Mouse (Mus musculus) gastrocnemius, postnatal 25 days (tissue): Measurements from ENCODE around the gene Wipf2. TPM values are rescaled to one million over a fixed set of nuclear protein-coding genes. Genes with fewer than 3 reads are reported as not detected.
"Not testable (repeated sequence)": the region's sequence is repeated elsewhere in the genome, so short reads cannot be mapped to it uniquely, and the experiment has no call there.

Experiments used
- DNase-seq: peaks from one replicate; pipeline ENCODE4 v3.0.0; 2022
- long read RNA-seq, 2 experiments: library from polyadenylated mRNA; stranded (forward); transcript quantifications; one replicate each; pipeline ENCODE4 v2.0.0; 2021
- total RNA-seq, 2 experiments: library from RNA; stranded (reverse); gene quantifications; 1 replicate in 1 of 2; 2 replicates in 1 of 2; pipeline ENCODE4 v1.2.3; 2021

The Wipf2 gene
- 1 to 10 TPM; 4.1 to 4.9 TPM for total RNA-seq
- long read RNA-seq, experiment 1, partial matches to known transcripts, result 0 of 1 reads
- long read RNA-seq, experiment 1, other reads (novel, unspliced or antisense), result 1 of 1 reads
- long read RNA-seq, experiment 2, result 0 reads

- DNase-seq, result peak; percentile 92
Observed at GRCm38 (mm10) chr11:98863028-98863750, at the start of gene Wipf2. TSS of gene Wipf2 (plus strand) at chr11:98863638.

GRCm38 (mm10) chr11:98816706-98817239, 46.7 kb upstream of the Wipf2 start:
- no peak for DNase-seq

- DNase-seq, result no peak
Observed at GRCm38 (mm10) chr11:98820968-98821367, 42.5 kb upstream of the Wipf2 start.

GRCm38 (mm10) chr11:98826071-98826470, 37.4 kb upstream of the Wipf2 start:
- DNase-seq, result not testable (repeated sequence)

GRCm38 (mm10) chr11:98827877-98828276, 35.6 kb upstream of the Wipf2 start:
- DNase-seq, result no peak

- DNase-seq, result no peak
Observed at GRCm38 (mm10) chr11:98829091-98829775, 34.2 kb upstream of the Wipf2 start.

- DNase-seq, result no peak
Observed at GRCm38 (mm10) chr11:98829875-98830274, 33.6 kb upstream of the Wipf2 start.

GRCm38 (mm10) chr11:98835296-98835695, 28.1 kb upstream of the Wipf2 start:
- no peak for DNase-seq

- DNase-seq, result no peak
Observed at GRCm38 (mm10) chr11:98835725-98836124, 27.7 kb upstream of the Wipf2 start.

- no peak for DNase-seq
Observed at GRCm38 (mm10) chr11:98836128-98836527, 27.3 kb upstream of the Wipf2 start.

- DNase-seq, result peak; percentile 79
Observed at GRCm38 (mm10) chr11:98836651-98837141, 26.7 kb upstream of the Wipf2 start, which contains the start of gene Rapgefl1. TSS of gene Rapgefl1 (plus strand) at chr11:98836785.

- peak; percentile 30 for DNase-seq
Observed at GRCm38 (mm10) chr11:98837231-98837704, 26.2 kb upstream of the Wipf2 start.

- DNase-seq, result no peak
Observed at GRCm38 (mm10) chr11:98837917-98838316, 25.5 kb upstream of the Wipf2 start.

GRCm38 (mm10) chr11:98838512-98838911, 24.9 kb upstream of the Wipf2 start:
- DNase-seq, result no peak

GRCm38 (mm10) chr11:98839402-98839801, 24.0 kb upstream of the Wipf2 start:
- DNase-seq, result no peak

- no peak for DNase-seq
Observed at GRCm38 (mm10) chr11:98839897-98840296, 23.5 kb upstream of the Wipf2 start.

GRCm38 (mm10) chr11:98846016-98846415, 17.4 kb upstream of the Wipf2 start:
- no peak for DNase-seq

GRCm38 (mm10) chr11:98846865-98847604, 16.4 kb upstream of the Wipf2 start:
- no peak for DNase-seq

GRCm38 (mm10) chr11:98849196-98849894, 14.1 kb upstream of the Wipf2 start:
- no peak for DNase-seq

- DNase-seq, result no peak
Observed at GRCm38 (mm10) chr11:98850100-98851093, 13.0 kb upstream of the Wipf2 start.
